Mouse (Mus musculus) CD4-positive, CD25-positive, alpha-beta regulatory T cell, adult 2 months (primary cell): Measurements from ENCODE around the gene Crip3.
A peak's percentile ranks its signal among the peaks of the same experiment; 100 is the strongest.

Experiments used
- DNase-seq: peaks from one replicate; pipeline ENCODE4 v3.0.0-alpha.2; 2012; ENCODE audit warnings: low read depth, low spot score

Gene Crip3

GRCm38 (mm10) chr17:46428761-46429414 is at the start of gene Crip3:
Crip3 (plus strand) TSS chr17:46428926.
- DNase-seq = no peak

DNA sequence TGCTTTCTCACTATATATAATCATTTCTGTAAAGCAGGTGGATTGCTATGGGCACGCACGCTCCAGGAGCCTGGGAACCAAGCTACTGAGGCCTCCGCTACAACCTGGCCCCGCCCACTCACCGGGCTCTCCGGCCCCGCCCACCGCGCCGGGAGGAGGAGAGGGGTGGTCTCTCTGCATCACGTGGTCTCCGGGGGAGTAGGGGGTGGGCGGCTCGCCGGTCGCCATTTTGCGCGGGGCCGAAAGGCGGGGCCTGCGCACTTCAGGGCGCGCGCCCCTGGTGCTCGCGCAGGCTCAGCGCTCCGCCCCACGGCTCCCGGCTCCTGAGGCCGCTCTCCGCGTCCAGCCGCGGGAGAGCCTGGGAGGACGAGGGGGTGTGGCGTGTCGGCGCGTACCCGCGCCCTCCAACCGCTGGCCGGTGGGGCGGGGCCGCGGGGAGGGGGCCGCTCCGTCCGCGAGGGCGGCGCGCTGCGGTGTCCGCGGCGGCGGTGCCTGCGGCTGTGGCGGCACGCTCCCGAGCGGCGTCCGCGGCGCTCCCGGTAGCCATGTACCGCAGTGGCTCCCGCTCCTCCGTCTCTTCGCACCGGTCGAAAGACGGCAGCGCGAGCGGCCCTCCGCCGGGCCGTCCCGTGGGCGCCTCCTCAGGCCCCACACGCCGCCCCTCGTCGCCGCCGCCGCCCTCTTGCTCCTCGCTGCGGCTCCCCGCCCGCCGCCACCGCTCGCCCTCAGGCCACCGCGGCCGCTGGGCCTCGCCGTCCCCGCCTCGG is 45.2 kb upstream of the Crip3 start, which contains the start of gene Zfp318:
TSS of gene Zfp318 (plus strand) at position 438 of the 767 bp plus-strand sequence.
- peak; percentile 96 for DNase-seq

DNA sequence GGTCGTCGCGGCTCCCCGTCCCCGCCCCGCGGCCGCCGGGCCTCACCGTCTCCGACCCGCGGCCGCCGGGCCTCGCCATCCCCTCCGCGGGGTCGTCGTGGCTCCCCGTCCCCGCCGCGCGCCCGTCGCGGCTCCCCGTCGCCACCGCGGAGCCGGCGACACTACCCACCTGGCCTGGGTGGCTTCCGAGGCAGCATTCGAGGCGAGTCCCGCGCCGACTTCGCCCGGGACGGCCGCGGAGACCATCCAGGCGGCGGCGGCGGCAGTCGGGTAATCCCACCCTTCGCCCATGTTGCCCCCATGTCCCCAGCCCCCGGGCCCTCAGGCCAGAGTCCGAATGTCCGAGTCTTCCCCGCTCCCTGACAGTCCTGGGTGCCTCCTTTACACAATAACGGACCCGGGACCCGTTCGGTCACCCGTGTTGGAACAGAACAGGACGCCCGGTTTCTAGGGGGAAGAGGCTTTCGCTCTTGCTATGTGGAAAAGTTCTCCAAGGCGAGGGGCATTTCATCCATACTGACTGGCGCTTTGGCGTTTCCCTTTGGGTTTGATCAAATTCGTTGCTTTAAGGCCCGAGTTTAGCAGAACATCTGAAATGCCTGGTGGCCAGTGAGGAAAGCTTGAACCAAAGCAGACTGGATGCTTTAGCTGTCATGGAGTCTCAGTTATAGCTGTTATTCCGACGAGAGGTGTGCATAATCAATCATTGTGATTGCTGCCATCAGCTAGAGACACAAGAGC is 44.5 kb upstream of the Crip3 start:
- DNase-seq = peak; percentile 44

DNA sequence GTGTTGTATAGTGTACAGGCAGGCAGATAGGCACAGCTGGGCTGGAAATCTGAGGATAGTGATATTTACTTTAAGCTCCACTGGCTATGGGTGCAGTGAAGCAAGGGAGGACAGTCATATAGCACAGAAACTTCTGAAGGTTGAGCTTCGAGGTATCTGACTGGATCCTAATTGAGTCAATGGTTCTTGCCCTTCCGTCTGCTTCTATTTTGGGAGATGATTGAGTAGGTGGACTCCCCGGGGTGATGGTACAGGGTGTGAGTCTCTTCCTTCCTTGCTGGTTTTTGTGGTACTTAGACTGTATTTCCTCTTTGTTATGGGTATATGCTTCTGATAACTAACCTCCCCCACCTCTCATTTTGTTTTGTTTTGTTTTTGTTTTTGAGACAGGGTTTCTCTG is 40.5 kb upstream of the Crip3 start:
- peak; percentile 45 for DNase-seq

- peak; percentile 78 for DNase-seq
Measured at GRCm38 (mm10) chr17:46393012-46393411, 35.7 kb upstream of the Crip3 start.

DNA sequence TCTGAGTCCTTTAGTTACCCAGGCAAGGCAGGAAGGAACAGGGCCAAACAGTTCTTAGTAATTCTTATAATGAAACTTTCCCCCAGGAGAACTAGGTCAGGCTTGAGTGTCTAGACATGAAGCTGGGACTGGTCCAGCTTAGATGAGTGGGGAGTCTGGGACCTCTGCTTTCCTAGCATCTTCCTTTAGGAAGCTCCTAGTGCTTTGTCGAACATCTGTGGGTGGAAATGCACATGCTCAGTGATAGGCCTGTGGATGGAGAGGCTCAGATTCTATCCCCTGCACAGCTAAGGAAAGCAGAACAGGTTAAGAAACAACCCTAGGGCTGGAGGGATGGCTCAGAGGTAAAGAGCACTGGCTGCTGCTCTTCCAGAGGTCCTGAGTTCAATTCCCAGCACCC is 34.1 kb upstream of the Crip3 start:
- no peak for DNase-seq

DNA sequence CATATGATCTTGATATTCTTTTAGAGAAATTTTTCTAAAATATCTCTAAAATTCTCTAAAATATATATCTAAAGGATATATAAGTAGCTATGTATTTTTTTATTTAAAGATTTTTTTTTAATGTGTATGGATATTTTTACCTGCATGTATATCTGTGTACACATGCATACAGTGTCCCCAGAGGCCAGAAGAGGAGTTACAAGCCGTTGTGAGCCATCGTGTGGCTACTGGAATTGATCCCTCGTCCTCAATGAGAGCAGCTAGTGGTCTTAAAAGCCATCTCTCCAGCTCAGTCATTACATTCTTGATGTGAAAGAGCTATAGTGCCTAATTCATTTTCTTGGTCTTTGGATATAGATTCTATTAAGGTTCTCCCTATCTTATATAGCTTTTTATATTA is 20.2 kb upstream of the Crip3 start:
- peak; percentile 37 for DNase-seq

DNA sequence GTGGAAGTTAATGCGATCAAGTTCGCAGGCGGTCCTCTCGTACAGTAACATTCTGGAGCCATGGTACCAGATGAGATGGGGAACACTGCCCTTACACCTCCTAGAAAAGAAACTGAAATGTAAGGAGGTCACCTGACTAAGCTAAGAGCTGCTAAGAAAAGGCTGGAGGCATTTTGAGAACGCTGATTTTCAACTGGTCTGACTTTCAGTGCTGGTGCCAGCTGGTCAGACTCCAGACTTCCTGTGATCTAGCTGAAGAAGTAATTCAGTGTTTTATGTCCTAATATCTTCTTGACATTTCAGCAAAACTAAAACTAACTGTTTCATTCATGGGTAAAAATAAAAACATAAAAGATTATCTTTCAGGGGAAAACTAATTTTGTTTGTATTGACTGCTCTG is 10.1 kb upstream of the Crip3 start:
- DNase-seq = no peak

DNA sequence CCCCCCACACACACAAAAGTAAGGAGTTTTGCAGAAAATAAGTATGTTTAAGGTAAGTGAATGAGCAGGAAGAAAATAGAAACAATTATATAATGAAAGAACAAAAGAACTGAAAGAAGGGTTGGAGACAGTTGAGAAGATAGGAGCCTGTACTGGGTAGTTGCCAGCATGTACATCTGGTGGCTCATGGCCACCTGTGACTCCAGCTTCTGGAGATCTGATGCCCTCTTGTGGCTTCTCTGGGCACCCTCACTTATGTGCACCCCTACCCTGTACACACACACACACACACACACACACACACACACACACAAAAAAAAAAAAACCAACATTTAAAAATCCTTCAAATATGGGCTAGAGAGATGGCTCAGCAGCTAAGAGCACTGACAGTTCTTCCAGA is 9.0 kb upstream of the Crip3 start:
- no peak for DNase-seq

DNA sequence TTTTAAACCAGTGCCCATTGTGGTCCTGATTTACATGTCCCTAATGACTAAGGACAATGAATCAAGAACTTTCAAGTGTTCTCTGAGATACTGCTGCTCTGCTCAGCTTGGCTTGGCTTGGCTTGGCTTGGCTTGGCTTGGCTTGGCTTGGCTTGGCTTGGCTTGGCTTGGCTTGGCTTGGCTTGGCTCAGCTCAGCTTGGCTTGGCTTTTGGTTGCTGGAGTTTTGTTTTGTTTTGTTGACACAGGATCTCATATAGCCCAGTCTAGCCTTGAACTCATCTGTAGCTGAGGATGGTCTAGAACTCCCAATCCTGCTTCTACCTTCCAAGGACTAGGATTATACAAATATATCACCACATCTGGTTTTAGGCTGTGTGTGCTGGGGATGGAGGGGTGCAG is 2.2 kb upstream of the Crip3 start:
- no peak for DNase-seq

DNA sequence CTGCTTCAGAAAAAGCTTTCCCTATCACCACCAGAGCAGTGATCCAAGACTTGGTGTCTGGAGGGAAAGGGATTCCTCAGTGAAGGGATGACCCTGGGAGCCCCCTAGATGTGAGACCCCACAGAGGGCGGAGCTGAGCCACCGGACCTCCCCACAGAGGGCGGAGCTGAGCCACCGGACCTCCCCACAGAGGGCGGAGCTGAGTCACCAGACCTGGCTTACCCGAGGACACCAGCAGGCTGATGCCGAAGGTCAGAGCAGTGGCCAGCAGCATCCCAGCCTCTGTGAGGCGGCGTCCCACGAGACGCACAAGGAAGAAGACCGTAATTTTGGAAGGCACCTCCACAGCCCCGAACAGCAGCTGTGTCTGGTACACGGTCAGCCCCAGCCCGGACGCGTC is 4.9 kb downstream of the Crip3 start:
- no peak for DNase-seq

DNA sequence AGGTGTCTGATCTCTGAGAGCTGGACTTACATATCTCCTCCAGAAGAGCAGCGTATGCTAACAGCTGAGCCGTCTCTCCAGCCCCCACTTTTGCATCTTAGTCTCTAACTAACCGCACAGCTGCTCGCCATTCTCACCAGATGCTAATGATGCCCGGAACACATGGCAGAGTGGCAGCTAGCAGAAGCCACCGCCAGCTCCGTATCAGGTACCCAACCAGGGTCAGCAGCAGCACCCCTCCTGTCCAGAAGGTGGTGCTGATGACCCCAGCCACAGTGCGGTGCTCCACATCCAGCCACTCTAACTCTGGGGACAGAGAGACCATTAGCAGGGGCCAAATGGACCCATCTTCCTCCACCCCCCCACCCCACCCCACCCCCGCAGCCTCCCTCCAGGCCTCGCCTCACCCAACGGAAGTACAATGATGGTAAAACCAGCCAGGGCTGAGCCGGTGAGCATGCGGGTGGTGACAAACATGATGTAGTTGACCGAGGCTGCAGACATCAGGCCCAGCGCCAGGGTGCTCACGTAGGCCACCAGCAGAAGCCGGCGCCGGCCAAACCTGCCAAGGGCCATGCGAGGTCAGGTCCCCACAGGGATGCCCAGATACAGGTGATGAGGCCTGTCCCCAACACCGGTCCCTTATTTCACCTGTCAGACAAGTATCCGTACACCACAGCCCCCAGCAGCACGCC is 8.1 kb downstream of the Crip3 start:
- peak; percentile 45 for DNase-seq

GRCm38 (mm10) chr17:46438298-46438873 is 9.7 kb downstream of the Crip3 start, which contains the start of gene Slc22a7:
Slc22a7 (minus strand) TSS chr17:46438457.
- DNase-seq = no peak

DNA sequence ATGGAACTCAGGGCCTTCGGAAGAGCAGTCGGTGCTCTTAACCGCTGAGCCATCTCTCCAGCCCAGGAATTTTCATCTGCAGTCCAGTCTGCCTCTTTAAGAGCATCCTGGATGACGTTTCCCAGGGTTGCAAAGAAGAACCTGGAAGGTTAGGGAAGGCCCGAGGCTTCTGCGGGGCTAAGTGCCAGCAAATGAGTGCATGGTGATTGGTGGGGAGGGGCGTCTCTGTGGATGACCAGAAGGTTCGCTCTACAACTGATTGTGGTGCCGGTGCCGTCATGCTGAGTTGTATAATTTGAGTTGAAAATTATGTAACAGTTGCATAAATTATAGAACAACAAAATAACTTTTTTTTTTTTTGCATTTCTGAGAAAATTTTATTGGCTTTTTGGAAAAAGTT is 10.4 kb downstream of the Crip3 start:
- DNase-seq = no peak

DNA sequence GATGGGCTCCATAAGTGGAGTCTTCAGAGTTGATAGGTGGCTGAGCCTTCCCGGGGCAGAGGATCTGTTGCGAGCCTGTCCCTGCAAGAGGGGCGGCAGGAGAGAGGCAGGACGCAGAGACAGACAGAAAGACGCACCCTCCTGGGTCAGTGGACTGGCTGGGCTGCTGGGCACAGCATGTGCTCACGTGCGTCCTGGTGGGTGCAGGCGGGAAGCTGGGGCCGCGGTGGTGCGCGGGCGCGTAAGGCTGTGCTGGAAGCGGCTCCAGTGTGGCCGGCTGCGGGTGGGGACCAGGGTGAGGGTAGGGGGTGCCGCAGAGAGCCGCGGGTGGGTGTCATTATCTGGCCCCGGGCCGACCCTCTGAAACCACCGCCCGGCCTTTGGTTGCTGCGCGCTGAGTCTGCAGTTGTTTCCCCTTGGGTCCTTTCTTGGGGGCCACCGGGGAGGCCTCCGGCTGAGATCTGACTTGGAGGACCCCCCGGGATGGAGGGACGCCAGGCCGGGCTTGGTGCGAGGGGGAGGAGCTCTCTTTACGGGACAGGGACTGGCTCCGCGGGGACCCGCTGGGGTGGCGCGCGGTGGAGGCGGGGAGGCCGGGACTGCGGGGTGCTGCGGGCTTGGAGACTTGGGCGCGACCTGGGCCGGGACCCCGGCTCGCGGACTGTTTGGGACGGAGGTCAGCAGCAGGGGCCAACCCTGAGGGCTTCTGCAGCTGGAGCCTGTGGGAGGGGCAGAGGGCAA is 16.3 kb downstream of the Crip3 start:
- no peak for DNase-seq

DNA sequence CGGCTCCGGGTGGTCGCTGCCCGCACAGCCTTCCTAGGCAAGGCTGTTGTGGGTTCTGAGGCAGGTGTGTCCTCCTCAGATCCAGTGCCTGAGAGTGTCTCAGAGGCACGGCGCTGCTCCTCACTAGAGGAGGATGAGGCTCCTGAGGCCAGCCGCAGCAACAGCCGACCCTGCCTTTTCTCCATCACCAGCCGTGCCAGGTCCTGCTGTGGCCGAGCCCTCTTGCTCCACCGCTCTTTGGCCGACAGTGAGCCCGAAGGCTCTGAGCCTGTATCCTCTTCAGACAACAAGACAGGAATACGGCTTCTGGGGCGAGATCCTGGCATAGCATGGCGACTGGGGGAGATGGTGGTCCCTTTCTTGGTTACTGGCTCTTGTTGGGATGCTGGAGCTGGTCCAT is 17.5 kb downstream of the Crip3 start:
- DNase-seq = no peak

DNA sequence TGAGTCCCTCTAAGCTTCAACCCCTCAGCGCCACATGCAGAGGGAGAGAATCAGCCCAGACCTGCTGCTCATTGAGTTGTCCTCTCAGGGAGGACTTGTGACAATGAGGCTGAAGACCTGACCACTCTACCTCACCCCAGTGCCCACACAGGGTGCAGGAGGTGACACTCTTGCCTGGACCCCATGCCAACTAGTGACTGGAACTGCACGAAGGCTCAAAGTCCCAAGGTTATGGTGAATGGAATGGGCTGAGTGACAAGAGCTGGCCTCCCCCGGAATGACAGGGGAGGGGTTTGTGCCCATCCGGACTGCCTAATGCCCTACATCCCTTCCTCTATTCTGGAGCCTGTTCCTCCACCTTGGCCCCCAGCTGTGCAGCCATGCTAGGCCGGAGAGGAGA is 24.0 kb downstream of the Crip3 start:
- no peak for DNase-seq

GRCm38 (mm10) chr17:46453302-46453948 is 24.7 kb downstream of the Crip3 start:
- DNase-seq = no peak

DNA sequence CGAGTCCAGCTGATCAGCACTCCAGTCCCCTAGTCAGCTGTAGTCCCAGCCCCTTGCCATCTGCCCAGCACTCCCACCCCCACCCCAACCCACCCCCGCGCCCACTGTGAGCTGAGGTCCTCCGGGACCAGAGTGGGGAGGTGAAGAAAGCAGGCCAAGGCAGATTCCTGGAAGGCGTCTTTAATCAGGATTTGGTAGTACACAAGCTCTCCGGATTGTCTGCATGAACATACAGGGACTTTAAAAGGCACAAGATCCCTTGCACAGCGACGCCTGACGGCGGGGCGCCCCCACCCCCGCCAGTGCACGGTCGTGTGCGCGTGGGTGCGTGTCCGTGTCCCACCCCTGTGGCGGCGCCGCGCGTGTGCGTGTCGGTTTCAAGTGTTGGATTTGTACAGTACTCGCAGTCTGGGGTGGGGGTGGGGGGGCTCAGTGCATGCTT is 25.3 kb downstream of the Crip3 start:
- peak; percentile 20 for DNase-seq

DNA sequence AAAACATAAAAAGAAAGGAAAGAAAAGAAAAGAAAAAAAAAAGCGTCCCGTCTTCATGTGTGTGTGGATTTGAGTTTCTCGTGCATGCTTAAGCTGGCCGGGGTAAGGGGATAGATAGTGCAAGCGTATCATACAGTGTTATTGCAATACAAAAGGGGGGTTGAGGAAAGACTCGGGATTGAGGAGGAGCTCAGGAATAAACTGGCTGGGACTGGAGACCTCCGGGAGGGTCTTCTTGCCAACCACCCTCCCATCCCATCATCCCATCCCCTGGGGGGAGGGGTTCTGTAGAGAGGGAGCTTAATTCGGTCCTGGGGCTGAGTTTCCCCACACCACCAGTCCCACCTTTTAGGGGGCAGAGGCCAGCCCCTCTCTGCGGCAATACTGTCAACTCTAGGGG is 25.8 kb downstream of the Crip3 start:
- no peak for DNase-seq
